Mouse (Mus musculus) liver, embryonic 14.5 days (tissue): ENCODE data around the gene Birc2.

Source experiments
- CTCF ChIP-seq: IDR thresholded peaks from 2 replicates; pipeline ENCODE4 v1.5.1; 2016; ENCODE audit warnings: antibody characterized with exemption, low read depth, control low read depth
- EP300 ChIP-seq: IDR thresholded peaks from 2 replicates; pipeline ENCODE4 v1.6.1; 2016; ENCODE audit warnings: antibody characterized with exemption, low read depth

GRCm38 (mm10) chr9:7786086-7786485, 50.8 kb downstream of the Birc2 start:
- TF ChIP-seq CTCF (no peak), EP300 (no peak)
